Mouse (Mus musculus): Measurements from ENCODE around the gene Pet117. TPM values are rescaled to one million over a fixed set of nuclear protein-coding genes. Genes with fewer than 3 reads are reported as not detected.

Pet117 gene
- polyA plus RNA-seq, 1 experiment from 2014 or later, result 2.3 TPM

- Histone ChIP-seq H3K36me3 (peaks cover 75% of the 10 kb centered on the region), H3K4me2 (replicated peaks) (no peak overlapping the region), H3K9me3 (replicated peaks) (no peaks in the 10 kb centered on the region), H3K4me1 (no peaks in the 10 kb centered on the region), H3K4me3 (no peak overlapping the region), H3K27ac (no peak overlapping the region), H3K27me3 (no peaks in the 10 kb centered on the region), H3K9ac (no peak overlapping the region)
- 60% methylated on average over 3 of the region's 3 CpGs for WGBS
- no peak for ATAC-seq (ENCODE audit: low FRiP score)
Observed at GRCm38 (mm10) chr2:144388416-144388815, 19.6 kb downstream of the Pet117 start.

GRCm38 (mm10) chr2:144399531-144399930, 30.7 kb downstream of the Pet117 start:
- Histone ChIP-seq H3K4me2 (replicated peaks) (no peak overlapping the region), H3K36me3 (peaks cover 84% of the 10 kb centered on the region)

GRCm38 (mm10) chr2:144400659-144401058, 31.9 kb downstream of the Pet117 start:
- 96% methylated on average over 6 of the region's 6 CpGs for WGBS
- Histone ChIP-seq H3K9ac (no peak overlapping the region), H3K4me2 (replicated peaks) (no peak overlapping the region), H3K36me3 (peaks cover 82% of the 10 kb centered on the region), H3K9me3 (replicated peaks) (no peaks in the 10 kb centered on the region), H3K27me3 (no peaks in the 10 kb centered on the region), H3K27ac (no peak overlapping the region), H3K4me3 (no peak overlapping the region), H3K4me1 (no peaks in the 10 kb centered on the region)
- no peak for ATAC-seq (ENCODE audit: low FRiP score)

More at GRCm38 (mm10) chr2:144399531-144399930, 30.7 kb downstream of the Pet117 start:
- Histone ChIP-seq H3K9ac (no peak overlapping the region), H3K27me3 (no peaks in the 10 kb centered on the region), H3K9me3 (replicated peaks) (no peaks in the 10 kb centered on the region), H3K4me3 (no peak overlapping the region), H3K27ac (no peak overlapping the region), H3K4me1 (no peaks in the 10 kb centered on the region)
- no peak for ATAC-seq (ENCODE audit: low FRiP score)
- 93% methylated on average over 4 of the region's 4 CpGs for WGBS

GRCm38 (mm10) chr2:144409037-144409436, 40.2 kb downstream of the Pet117 start:
- Histone ChIP-seq H3K27ac (no peak overlapping the region), H3K9me3 (replicated peaks) (no peaks in the 10 kb centered on the region), H3K4me1 (no peaks in the 10 kb centered on the region), H3K36me3 (peaks cover 50% of the 10 kb centered on the region), H3K9ac (no peak overlapping the region), H3K4me3 (no peak overlapping the region), H3K27me3 (no peaks in the 10 kb centered on the region), H3K4me2 (replicated peaks) (no peak overlapping the region)
- no peak for ATAC-seq (ENCODE audit: low FRiP score)
- WGBS, result 94% methylated on average over 4 of the region's 4 CpGs

GRCm38 (mm10) chr2:144410603-144411002, 41.8 kb downstream of the Pet117 start:
- H3K27me3 ChIP-seq, result no peaks in the 10 kb centered on the region
- H3K36me3 ChIP-seq, result peaks cover 40% of the 10 kb centered on the region
- 89% methylated on average over 3 of the region's 3 CpGs for whole genome bisulfite sequencing

GRCm38 (mm10) chr2:144414646-144415045, 45.9 kb downstream of the Pet117 start:
- Histone ChIP-seq H3K27me3 (no peaks in the 10 kb centered on the region), H3K36me3 (0 out of 2 replicates have a peak, but pooled peaks cover 6% of the 10 kb centered on the region), H3K9me3 (replicated peaks) (no peaks in the 10 kb centered on the region), H3K4me2 (replicated peaks) (no peak overlapping the region), H3K9ac (no peak overlapping the region), H3K4me1 (peaks cover 9% of the 10 kb centered on the region; the same call in 1 of the 2 replicates), H3K27ac (no peak overlapping the region), H3K4me3 (no peak overlapping the region)
- WGBS, result 97% methylated on average over 1 of the region's 1 CpGs
- ATAC-seq (ENCODE audit: low FRiP score), result no peak

More at GRCm38 (mm10) chr2:144410603-144411002, 41.8 kb downstream of the Pet117 start:
- Histone ChIP-seq H3K27ac (no peak overlapping the region), H3K9me3 (replicated peaks) (no peaks in the 10 kb centered on the region), H3K9ac (no peak overlapping the region), H3K4me3 (no peak overlapping the region), H3K4me2 (replicated peaks) (no peak overlapping the region), H3K4me1 (no peaks in the 10 kb centered on the region)
- ATAC-seq (ENCODE audit: low FRiP score), result no peak

- ATAC-seq (ENCODE audit: low FRiP score), result no peak
- Histone ChIP-seq H3K4me1 (peaks cover 9% of the 10 kb centered on the region; the same call in 1 of the 2 replicates), H3K27ac (no peak overlapping the region), H3K27me3 (no peaks in the 10 kb centered on the region), H3K4me3 (no peak overlapping the region), H3K36me3 (0 out of 2 replicates have a peak, but pooled peaks cover 3% of the 10 kb centered on the region), H3K9me3 (replicated peaks) (no peaks in the 10 kb centered on the region), H3K4me2 (replicated peaks) (no peak overlapping the region), H3K9ac (no peak overlapping the region)
- 41% methylated on average over 8 of the region's 8 CpGs for WGBS
Observed at GRCm38 (mm10) chr2:144416859-144417258, 48.1 kb downstream of the Pet117 start.

GRCm38 (mm10) chr2:144418062-144418461, 49.3 kb downstream of the Pet117 start:
- no peak for ATAC-seq (ENCODE audit: low FRiP score)
- Histone ChIP-seq H3K4me2 (replicated peaks) (no peak overlapping the region), H3K4me3 (no peak overlapping the region), H3K9me3 (replicated peaks) (no peaks in the 10 kb centered on the region), H3K4me1 (peaks cover 9% of the 10 kb centered on the region; the same call in 1 of the 2 replicates), H3K27me3 (no peaks in the 10 kb centered on the region), H3K27ac (no peak overlapping the region), H3K9ac (no peak overlapping the region), H3K36me3 (0 out of 2 replicates have a peak, but pooled peaks cover 3% of the 10 kb centered on the region)
- 29% methylated on average over 2 of the region's 2 CpGs for WGBS

GRCm38 (mm10) chr2:144422094-144422675, 53.4 kb downstream of the Pet117 start:
- Histone ChIP-seq H3K4me2 (replicated peaks) (no peak overlapping the region), H3K4me1 (peaks cover 9% of the 10 kb centered on the region; the same call in 1 of the 2 replicates), H3K4me3 (no peak overlapping the region), H3K9me3 (replicated peaks) (no peaks in the 10 kb centered on the region), H3K27ac (no peak overlapping the region), H3K9ac (no peak overlapping the region), H3K36me3 (no peaks in the 10 kb centered on the region), H3K27me3 (no peaks in the 10 kb centered on the region)
- WGBS, result 86% methylated on average over 10 of the region's 10 CpGs
- ATAC-seq (ENCODE audit: low FRiP score), result no peak

Other genes starting within 250 kb of the Pet117 start
- gene Mgme1, start 98.3 kb upstream of the Pet117 start, polyA plus RNA-seq (2016; fragmentation: Nextera tagmentation; extraction: Ambion mirVana), result 15.4 and 16.2 TPM in 2 replicates
- 93.0 and 97.0 TPM in 2 replicates for gene Snx5, start 98.1 kb upstream of the Pet117 start, polyA plus RNA-seq (2016; fragmentation: Nextera tagmentation; extraction: Ambion mirVana)
- 0.44 and 1.3 TPM in 2 replicates for gene Ovol2, start 36.9 kb upstream of the Pet117 start, polyA plus RNA-seq (2016; fragmentation: Nextera tagmentation; extraction: Ambion mirVana)
- 37.7 and 40.7 TPM in 2 replicates for gene Kat14, start within 50 bp of the Pet117 start, polyA plus RNA-seq (2016; fragmentation: Nextera tagmentation; extraction: Ambion mirVana)
- 5.4 and 5.8 TPM in 2 replicates for gene Dzank1, start 158.4 kb downstream of the Pet117 start, polyA plus RNA-seq (2016; fragmentation: Nextera tagmentation; extraction: Ambion mirVana)
- gene Polr3f, start 158.7 kb downstream of the Pet117 start, polyA plus RNA-seq (2016; fragmentation: Nextera tagmentation; extraction: Ambion mirVana), result 35.4 and 38.5 TPM in 2 replicates
- gene Rbbp9, start 181.9 kb downstream of the Pet117 start, polyA plus RNA-seq (2016; fragmentation: Nextera tagmentation; extraction: Ambion mirVana), result 54.4 and 60.0 TPM in 2 replicates
- gene Sec23b, start 187.2 kb downstream of the Pet117 start, polyA plus RNA-seq (2016; fragmentation: Nextera tagmentation; extraction: Ambion mirVana), result 96.5 and 101 TPM in 2 replicates
- gene Smim26, start 225.1 kb downstream of the Pet117 start, polyA plus RNA-seq (2016; fragmentation: Nextera tagmentation; extraction: Ambion mirVana), result 45.1 and 46.2 TPM in 2 replicates
- 39.7 and 43.3 TPM in 2 replicates for gene Dtd1, start 230.9 kb downstream of the Pet117 start, polyA plus RNA-seq (2016; fragmentation: Nextera tagmentation; extraction: Ambion mirVana)